Mouse (Mus musculus): ENCODE measurements around the gene Hells.

DNA sequence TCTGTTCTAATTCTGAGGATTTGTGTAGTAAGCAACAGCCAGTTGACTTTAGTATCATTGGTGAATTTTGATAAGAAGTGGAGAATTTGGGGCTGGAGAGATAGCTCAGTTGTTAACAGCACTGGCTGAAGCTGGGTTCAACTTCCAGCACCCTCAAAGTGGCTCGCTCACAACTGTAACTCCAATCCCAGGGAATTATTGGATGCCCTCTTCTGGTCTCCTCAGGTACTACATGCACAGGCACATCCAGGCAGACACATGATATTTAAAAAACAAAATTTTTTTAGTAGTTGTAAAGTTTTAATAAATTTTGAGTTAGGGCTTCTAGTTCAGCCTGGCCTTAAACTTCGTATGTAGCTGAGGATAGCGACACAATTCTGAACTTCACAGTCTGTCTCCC lies 15.0 kb upstream of the Hells start:
- TF ChIP-seq CTCF (IDR thresholded peaks at IDR 0.05; ENCODE audit: extremely low read depth, insufficient read depth, low read length) (peak; percentile 48; the same call in 1 of the 2 replicates), POLR2A (IDR thresholded peaks at IDR 0.05; ENCODE audit: extremely low read depth, insufficient read depth, low read length) (no peak)
